Mouse (Mus musculus): ENCODE results near the gene Ankrd2.
A peak's percentile ranks its signal among the peaks of the same experiment; 100 is the strongest.

Ankrd2 gene

DNA sequence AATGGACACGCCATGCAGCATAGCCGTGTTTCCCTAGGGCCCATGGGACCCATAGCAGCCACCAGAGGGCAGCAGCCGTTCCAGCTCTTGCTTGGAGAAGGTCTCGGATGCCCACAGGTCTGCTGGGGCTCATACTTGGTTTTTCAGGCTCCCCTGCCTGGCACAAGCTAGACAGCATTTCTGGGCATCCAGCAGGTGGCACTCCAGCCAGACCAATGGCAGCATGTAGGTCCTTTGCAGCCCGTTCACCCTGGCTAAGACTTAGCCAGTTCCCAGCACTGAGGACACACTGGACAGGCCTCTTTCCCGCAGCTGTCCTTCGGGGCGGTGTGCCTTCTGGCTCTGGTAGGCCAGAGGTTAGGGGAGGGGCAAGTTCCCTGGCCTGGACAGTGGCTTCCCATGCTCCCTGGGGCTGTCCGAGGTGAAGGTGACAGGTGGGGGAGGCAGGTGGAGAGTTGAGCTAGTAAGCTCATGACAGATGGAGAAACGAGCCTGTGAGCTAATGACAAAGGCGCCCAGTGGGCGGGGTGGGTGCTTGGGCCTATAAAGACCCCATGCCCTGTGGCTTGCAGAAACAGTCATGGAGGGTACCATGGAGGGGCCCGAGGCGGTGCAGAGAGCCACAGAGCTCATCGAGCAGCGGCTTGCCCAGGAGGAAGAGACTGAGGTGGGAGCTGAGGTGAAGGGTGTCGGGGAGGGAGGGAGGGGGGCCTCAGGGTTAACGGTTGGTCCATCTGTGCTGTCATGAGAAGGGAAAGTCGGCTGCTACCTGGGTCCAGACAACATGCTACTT lies at the start of gene Ankrd2:
Gene Ankrd2 (plus strand): TSS at position 545 of the 793 bp plus-strand sequence.
- DNase-seq (ENCODE audit: low spot score) = peak; percentile 87

DNA sequence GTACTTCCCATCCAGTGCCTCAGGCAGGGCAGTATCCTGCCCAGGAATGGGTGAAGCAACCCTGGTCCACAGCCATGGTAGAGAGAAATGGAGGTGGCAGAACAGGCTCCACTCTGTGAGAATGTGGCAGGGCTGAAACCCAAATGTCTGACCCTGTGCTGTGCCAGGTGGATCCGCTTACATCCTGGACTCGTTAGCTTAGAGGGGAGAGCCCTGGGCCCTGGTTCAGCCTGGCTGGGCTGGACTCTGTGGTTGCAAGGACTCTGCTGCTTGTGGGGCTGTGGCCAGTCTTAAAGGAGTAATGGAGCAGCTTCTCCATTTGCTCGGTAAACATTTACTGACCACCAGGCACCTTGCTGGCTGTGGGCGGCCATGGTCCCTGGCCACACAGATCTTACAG lies 48.6 kb upstream of the Ankrd2 start:
- no peak for DNase-seq (ENCODE audit: low spot score)

DNA sequence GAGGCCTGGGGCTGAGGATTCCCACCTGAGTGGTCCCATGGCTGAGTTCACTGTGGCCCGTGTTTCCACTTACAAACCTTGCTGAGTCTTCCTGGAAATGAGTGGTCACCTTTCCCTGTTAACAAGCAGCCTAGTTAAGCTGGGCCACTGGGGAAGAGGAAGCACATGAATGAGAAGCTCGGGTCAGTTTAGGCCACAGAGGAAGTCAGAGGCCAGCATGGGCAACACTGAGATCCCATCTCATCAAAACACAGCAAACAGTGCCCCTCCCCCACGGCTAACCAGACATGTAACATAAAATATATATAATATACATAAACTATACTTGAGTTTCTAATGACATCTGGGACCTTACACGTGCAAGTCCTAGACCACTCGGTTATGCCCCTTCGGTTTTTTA lies 46.0 kb upstream of the Ankrd2 start:
- no peak for DNase-seq (ENCODE audit: low spot score)

DNA sequence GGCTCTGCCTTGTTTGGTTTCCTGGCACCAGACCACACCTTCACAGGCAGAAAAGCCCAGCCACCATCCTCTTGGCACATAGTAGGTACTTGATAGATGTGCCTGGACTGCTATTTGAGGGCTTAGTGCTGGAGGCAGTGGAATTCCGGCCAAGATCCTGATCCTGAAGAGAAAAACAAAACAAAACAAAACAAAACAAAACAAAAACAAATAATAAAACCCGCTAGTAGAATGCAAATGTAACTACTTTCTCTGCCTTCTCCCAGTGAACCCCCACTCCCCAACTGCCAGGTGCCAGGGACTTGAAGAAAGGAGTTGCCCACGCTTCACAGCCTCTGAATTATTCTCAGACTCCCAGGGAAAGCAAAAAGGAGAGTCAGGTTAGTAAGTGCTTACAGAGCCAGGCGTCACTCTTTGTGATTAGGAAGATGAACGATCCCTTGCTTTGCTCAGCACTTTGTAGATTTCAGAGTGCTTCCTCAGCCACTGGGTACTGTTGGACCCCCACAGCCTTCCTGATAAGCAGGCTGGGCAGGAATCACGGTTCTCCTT lies 43.8 kb upstream of the Ankrd2 start:
- no peak for DNase-seq (ENCODE audit: low spot score)

DNA sequence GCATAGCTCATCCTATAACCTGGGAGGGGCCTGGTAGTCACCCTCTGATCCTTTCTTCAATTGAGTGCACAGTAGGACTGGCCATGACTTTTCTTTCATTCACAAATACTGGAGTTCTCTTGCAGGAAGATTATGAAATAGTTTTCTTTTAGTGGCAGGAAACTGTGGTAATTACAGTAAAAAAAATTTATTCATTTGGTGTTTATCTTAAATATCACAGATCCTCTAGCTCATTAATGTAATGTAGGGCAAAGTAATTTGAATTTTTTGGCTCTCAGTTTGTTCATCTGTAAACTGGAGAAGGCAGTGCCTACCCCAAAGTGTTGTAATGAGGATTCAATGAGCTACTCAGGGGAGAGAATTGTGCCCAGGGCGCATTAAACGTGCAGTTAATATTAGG lies 42.8 kb upstream of the Ankrd2 start:
- no peak for DNase-seq (ENCODE audit: low spot score)

DNA sequence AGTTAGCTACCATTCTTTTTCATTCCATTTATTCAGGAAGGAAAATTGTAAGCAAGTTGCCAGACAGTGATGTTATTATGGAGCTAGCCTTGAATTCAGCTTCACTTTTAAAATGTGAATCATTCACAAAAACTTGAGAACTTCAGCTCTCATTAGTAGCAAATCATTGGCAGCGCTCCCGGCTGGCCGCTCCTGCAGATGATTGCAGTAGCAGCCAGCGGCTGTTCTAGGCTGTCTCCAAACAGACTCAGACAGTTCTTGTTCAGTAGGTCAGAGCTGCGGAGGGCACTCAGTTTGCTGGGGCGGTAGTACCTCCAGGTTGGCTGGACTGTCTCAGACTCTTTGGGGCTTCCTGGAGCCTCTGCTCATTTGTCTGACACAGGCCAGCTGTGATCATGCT lies 42.3 kb upstream of the Ankrd2 start:
- DNase-seq (ENCODE audit: low spot score) = peak; percentile 88

DNA sequence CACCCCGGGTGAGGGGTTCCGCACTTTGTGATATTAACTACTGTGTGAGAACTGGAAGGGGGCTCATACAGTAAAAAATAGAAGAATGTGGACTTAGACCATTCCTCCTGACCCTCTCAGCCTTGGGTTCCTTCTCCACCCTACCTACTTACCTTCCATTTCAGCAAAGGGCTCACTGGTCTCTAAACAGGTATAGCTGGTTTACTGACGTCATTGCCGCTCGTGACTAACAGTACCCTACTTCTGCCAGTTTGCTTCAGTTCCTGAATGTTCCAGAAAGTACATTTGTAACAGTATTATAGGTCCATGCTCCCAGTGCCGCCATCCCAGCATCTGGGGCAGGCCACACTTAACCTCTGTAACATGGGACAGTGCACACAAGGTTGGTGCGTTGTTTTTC lies 41.8 kb upstream of the Ankrd2 start:
- DNase-seq (ENCODE audit: low spot score) = peak; percentile 63

DNA sequence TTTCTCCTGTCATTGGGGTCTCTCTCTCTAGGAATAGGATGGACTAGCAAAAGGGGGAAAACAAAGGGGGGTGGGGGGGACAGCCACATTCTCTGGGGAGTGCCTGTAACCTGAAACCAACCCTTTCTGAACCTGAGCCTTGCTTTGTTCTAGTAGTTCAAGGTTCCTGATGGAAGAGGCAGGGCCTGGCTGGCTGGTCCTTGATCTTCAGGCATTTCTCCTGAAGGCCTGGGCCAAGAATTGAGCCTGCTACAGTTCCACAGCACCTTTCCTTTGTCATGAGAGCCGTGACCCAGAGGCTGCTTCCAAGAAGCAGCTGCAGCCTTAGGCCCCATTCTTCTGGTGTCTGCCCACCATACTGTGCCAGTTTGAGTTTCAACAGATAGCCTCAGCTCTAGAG lies 40.3 kb upstream of the Ankrd2 start:
- DNase-seq (ENCODE audit: low spot score) = no peak

DNA sequence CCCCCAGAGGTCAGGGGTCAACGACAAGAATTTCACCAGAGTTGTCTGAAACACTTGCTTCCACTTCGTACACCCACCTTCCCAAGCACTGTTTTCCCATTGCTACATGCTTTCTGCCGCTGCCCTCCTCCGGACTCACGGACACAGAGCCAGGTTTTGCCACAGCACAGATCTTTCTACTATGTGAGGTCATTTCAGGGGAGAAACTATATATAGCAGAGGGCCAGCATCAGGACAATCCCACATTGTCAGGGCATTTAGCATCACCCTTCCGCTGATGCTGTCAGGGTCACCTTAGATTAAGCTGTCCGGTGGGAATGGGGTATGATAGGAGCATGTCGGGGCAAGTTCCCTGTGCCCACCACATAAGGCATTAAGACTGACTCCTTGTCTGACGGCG lies 38.7 kb upstream of the Ankrd2 start:
- DNase-seq (ENCODE audit: low spot score) = no peak

DNA sequence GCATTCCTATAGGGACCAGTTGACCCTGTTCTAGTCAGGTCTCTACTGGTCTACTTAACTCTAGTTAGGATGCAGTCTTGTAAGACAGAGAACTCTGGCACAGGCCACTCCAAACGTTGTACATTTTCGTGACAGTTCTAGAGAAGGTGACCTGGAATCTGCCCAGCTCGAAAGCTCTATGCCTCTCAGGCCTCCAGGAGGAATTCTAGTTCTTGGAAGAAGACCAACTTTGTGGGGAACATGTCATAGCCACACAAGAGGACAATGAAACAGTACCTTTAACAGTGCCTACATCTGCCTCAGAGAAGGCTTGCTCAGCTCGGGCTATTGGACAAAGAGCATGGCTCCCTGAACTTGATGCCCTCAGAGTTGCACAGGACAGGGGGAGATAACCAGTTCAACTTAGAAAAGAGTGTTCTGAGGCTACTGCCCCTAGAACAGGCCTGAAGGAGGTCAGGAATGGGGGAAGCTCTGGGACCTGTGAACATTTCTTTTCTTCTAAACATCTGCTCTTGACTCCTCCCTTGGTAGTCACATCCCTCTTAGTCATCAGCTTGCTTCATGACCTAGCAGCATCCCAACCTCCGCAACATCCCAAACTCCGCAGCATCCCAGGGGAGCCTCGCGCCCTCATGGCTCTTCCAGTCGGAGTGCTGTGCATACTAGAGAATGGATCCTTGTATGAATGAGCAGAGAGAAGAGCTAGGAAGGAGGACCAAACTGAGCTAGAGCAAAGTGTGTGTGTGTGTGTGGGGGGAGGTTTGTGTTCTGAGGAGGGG lies 36.8 kb upstream of the Ankrd2 start:
- no peak for DNase-seq (ENCODE audit: low spot score)

DNA sequence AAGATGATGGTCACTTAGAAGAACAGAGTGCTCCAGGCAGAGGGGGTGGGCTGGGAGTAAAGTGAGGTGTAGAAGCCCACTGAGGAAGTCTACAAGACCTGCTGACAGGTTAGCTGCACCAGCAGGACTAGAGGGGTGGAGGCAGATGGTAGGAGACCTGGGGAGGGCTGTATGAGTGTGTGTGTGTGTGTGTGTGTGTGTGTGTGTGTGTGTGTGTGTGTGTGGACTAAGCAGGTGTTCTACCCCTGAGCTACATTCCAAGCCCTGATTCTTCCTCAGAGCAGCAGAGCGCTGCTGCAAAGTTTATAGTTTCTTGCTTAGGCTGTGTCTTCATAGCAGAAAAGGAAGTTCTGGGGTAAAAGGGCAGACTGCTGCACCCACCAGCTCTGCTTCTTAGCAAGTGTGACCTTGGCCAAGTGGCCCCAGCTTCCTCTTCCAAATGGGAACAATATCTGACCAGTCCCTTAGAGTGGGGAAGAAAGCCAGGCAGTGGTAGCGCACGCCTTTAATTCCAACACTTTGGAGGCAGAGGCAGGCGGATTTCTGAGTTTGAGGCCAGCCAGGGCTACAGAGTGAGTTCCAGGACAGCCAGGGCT lies 36.0 kb upstream of the Ankrd2 start:
- no peak for DNase-seq (ENCODE audit: low spot score)

DNA sequence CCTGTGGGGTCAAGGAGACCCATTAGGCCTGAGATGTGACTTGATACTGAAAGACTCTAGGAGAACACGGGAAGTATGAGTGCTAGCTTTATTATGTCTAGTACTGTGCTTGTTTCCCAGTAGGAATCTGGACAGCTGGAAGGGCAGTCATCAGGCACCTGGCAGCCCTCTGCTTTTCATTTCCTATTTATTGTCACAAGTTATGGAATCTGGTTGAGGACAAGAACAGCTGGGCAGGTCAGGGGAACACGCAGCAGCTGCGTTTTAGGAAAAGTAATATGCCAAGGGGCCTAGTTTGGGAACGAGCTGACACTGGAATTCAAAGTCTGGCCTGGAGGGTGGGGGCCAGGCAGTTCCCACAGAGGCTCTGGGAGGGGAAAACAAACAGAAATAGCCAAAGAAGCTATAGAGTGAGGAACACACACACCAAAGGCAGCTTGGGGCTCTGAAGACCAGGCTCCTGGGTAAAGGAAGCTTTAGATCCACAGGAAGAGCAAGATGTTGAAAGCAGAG lies 35.3 kb upstream of the Ankrd2 start:
- DNase-seq (ENCODE audit: low spot score) = no peak

DNA sequence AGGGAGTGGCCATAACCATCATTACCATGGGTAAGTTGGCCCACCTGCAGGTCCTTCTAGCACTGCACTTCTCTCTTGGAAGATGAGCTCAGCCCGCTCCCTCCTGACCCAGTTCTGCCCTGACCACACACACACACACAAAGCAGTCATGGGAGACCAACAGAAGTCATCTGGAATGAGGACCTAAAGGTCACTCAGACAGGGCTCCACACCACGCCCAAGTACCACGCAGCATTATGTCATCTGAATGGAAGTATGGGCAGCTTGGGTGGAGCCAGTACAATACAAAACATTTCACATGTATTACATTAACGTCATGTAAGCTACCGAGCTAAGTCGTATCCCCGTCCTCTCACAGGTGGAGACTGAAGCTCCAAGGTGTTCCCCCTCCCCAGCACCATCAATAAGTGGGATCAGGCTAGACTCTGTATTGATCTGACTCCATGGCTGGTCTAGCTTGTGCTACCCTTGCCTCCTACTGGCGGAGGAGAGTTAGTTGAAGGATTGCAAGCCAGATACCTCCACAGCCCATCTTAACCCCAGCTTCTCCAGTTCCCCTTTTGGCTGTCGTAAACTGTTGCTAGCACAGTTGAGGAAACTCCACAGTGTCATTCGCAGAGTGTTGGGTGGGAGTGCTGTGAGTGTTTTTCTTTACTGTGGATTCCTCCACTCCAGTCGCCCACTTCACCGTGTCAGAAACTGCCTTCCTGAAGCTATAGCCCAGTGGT lies 34.4 kb upstream of the Ankrd2 start:
- DNase-seq (ENCODE audit: low spot score) = no peak

DNA sequence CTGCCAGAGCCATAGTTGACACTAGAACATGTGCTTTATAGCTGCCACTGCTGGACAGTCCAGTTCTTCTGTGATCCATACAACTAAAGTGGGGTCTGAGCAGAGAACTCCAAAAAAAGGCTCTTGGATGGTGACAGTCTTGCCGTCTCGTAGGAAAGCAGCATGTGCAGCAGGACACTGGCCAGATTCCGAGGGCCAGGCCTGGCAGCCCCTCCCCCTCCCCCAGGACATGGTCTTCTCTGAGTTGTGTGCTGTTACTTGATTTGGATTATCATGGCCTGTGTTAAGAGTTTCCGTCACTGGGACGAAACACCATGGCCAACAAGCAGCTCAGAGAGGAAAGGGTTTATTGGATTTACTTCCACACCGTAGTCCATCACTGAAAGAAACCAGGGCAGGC lies 31.5 kb upstream of the Ankrd2 start:
- no peak for DNase-seq (ENCODE audit: low spot score)

DNA sequence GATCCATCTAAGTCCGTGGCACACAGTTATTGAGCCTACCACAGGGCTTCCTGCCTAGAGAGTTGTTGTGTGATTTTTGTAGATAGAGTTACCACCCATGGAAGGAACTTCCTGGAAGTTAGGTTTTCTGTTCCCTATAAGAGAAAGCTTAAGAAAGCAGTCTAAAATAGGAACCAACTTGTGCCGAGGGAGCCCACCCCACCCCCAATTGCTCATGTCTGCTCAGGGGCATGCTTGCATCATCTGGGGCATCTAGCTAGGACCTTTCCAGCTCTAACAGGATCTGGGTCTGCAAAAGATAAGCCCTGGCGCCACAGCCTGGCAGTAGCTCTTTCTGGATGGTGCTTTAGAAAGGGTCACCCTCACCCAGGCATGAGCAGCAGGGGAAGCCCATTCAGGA lies 30.2 kb upstream of the Ankrd2 start:
- DNase-seq (ENCODE audit: low spot score) = no peak

DNA sequence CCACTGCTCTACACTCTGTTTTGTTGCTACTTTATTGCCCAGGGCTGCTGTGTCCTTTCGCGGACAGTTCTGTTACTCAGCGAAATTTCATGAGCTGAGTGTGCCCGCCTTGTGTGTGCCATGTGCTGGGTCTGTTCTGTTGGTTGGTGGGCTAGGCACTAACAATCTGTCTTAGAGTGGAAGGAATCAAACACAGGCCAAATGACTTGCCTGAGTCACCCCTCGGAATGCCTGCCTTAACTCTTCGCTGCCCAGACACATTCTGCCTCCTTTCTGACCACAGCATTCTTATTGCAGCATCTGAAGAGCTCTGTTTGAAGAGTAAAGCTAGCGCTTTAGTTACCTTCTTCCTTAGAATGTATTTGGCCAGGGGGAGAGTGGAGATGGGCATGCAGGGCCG lies 29.2 kb upstream of the Ankrd2 start:
- DNase-seq (ENCODE audit: low spot score) = no peak

DNA sequence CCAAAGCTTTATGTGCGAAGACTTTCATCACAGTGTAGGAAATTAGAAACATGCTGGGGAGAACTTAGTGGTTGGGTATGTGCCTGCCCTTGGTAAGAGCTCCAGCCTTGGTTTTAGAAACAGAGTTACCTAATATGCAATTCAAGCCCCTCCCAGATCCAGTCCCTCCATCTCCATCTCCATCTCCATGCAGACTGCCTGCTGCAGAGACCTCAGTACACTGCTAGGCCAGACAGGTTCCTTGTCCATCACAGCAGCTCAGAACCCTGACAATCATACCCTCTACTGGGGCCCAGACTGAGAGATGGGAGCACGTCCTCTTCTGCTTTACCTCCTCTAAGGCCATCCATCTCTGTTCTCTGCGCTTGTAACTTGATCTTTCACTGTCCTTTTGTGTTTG lies 27.2 kb upstream of the Ankrd2 start:
- no peak for DNase-seq (ENCODE audit: low spot score)

DNA sequence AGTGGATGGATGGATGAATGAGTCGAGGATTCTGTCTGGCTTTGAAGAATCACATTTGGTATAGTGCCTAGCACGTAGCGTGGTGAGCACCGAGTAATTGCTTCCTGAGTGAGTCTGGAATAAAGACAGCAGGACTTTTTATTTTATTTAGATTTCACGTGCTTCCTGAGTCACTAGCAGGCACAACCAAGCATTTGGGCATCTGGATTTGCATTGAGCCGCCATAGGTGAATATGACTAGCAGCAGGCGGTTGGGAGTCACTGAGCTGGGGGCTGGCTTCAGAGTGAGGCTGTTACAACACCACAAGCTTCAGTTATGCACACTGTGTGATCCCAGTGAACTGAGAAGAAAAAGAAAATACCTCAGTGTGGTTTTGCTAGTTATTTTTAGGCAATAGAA lies 26.7 kb upstream of the Ankrd2 start:
- DNase-seq (ENCODE audit: low spot score) = no peak

DNA sequence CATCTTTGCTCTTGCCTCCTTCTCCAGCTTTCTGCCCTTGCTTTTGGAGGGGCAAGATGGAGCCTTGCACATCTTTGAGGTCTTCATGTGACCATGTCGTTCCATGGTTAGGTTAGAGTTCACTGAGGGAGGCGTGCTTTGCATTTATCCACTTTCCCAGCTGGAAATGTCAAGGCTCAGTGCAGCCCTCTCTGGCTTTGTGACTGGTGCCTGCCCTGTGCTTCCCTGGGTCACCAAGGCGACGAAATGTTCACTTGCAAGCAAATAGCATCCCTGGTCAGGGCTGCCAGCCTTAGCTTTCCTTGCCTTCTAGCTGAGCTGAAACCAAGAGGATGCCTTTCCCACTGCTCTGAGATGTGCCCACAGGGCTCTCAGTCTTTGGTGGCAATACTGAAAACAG lies 25.4 kb upstream of the Ankrd2 start:
- no peak for DNase-seq (ENCODE audit: low spot score)

DNA sequence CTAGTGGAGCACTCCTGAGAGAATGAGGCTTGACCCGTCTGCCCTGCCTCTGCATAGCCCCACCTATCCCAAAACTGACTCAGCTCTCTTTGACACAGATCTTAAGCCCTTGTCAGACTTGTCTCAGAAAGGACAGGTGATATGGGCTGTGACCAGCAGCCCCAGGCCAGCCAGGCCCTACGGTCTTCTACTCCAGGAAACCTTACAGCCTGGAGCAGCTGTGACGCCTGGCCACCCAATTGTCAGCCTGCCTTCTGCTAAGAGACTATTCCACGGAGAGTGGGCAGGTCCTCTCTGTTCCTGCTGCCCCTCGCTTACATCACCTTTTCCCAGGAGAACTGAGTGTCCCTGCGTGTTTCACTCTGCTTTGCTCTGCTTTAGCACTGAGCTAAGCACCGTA lies 24.7 kb upstream of the Ankrd2 start:
- no peak for DNase-seq (ENCODE audit: low spot score)

DNA sequence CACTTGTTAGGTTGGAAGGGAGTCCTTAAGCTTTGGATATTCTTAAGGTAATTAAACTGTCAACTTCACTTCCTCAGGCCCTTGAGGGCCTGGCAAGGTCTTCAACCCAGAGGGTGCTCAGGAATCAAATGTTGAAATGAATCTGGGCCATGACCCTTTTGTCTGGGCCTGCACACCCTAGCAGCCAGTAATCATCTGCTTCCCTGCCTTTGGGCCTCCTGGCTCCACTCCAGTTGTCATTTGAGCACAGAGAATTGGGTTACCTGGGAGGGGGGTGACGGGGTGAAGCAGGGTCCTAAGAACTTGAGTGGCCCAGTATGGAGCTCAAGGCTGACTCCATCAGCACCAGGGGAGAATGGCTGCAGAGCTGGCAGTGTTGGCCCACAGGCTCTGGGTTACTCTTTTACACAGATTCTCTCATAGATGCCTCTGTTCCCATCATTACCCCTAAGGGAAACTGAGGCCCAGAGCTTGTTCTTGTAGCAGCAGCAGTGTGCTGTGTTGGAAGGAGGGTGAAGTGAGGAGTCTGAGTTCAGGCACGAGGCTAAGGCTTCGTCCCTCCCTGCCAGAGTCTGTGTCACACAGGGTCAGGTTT lies 21.5 kb upstream of the Ankrd2 start:
- DNase-seq (ENCODE audit: low spot score) = no peak

DNA sequence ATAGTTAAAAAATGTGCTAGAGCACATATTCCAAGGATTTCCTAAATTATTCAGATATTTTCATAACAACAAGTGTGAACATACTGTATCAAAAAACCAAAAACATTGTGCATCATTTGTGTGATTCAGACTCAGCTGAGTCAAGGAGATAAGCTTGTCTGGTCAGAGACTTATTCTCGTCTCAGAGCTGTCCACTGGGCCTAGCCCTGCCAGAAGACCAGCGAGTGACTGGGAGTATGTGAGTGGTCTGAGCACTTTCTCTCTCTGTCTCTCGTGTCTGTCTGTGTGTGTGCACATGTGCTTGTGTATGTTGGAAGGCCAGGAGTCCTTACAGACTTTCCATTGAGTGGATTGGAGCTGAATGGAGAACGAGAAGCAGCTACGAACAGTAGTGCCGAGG lies 20.8 kb upstream of the Ankrd2 start:
- no peak for DNase-seq (ENCODE audit: low spot score)

All from urinary bladder, postnatal 14 days (tissue).